Mouse (Mus musculus) CH12.LX (cell line): ENCODE data around the gene Adcy10. TPM values are rescaled to one million over a fixed set of nuclear protein-coding genes. Genes with fewer than 3 reads are reported as not detected.

Source experiments
- DNase-seq: peaks from one replicate; pipeline ENCODE4 v3.0.0-alpha.2; 2013; ENCODE audit errors: extremely low read depth
- H3K27ac ChIP-seq: 2 replicates; pipeline ENCODE4 v1.5.1; 2012; ENCODE audit warnings: low read depth, mild to moderate bottlenecking, control low read depth, moderate library complexity; ENCODE audit not compliant: insufficient read depth
- H3K27me3 ChIP-seq: replicated peaks from 2 replicates; pipeline ENCODE3; 2012; ENCODE audit warnings: inconsistent platforms
- H3K36me3 ChIP-seq, 2 experiments: replicated peaks in 1 of 2; 2 replicates each; pipeline versions ENCODE3 to v1.6.1; 2012; ENCODE audit warnings: inconsistent platforms in 1 of 2, low read length in 1 of 2, mild to moderate bottlenecking in 1 of 2, mixed read lengths in 1 of 2, moderate library complexity in 1 of 2; ENCODE audit not compliant: control insufficient read depth in 1 of 2, insufficient read depth in 1 of 2
- H3K4me1 ChIP-seq, 2 experiments: 2 replicates each; pipeline ENCODE4 v1.6.1; 2012; ENCODE audit warnings: inconsistent platforms in 1 of 2, moderate library complexity in 1 of 2; ENCODE audit not compliant: insufficient read depth in 2 of 2, control insufficient read depth in 1 of 2
- H3K4me2 ChIP-seq: 2 replicates; pipeline ENCODE4 v1.6.1; 2012; ENCODE audit warnings: low read depth, mild to moderate bottlenecking, control low read depth; ENCODE audit not compliant: poor library complexity, insufficient read depth, severe bottlenecking
- H3K4me3 ChIP-seq, 3 experiments: fragments of 150-350 bp in 1 of 3; sonication (generic) in 1 of 3; replicated peaks in 1 of 3; 2 replicates each; pipeline versions ENCODE3 to v1.5.1; 2011 to 2012; ENCODE audit warnings: low read depth in 2 of 3, low read length in 2 of 3, mild to moderate bottlenecking in 2 of 3, moderate library complexity in 2 of 3, control low read depth in 1 of 3, improper control_type of control experiment in 1 of 3, inconsistent platforms in 1 of 3, mixed read lengths in 1 of 3; ENCODE audit not compliant: poor library complexity in 1 of 3
- H3K79me2 ChIP-seq: replicated peaks from 2 replicates; pipeline ENCODE4 v1.6.1; 2012; ENCODE audit warnings: mild to moderate bottlenecking, moderate library complexity; ENCODE audit not compliant: control insufficient read depth, poor library complexity, insufficient read depth, severe bottlenecking; ENCODE audit errors: extremely low read depth
- H3K9ac ChIP-seq: 2 replicates; pipeline ENCODE4 v1.6.1; 2012; ENCODE audit warnings: low read depth, mild to moderate bottlenecking, control low read depth, moderate library complexity; ENCODE audit not compliant: insufficient read depth
- H3K9me3 ChIP-seq: replicated peaks from 2 replicates; pipeline ENCODE3; 2012; ENCODE audit warnings: low read length, inconsistent platforms, mixed read lengths
- CTCF ChIP-seq, 2 experiments: IDR thresholded peaks in 1 of 2; conservative IDR thresholded peaks in 1 of 2; 2 replicates each; pipeline ENCODE4 v1.5.1; 2011 to 2012; ENCODE audit warnings: low read depth in 2 of 2, low read length in 2 of 2, improper control_type of control experiment in 1 of 2, inconsistent platforms in 1 of 2, mild to moderate bottlenecking in 1 of 2, moderate library complexity in 1 of 2
- E2F4 ChIP-seq: IDR thresholded peaks from 2 replicates; pipeline ENCODE4 v1.6.1; 2011; ENCODE audit warnings: low read depth, low read length, improper control_type of control experiment; ENCODE audit not compliant: insufficient replicate concordance
- ELF1 ChIP-seq: IDR thresholded peaks from 2 replicates; pipeline ENCODE4 v1.6.1; 2014; ENCODE audit warnings: low read depth, mild to moderate bottlenecking, inconsistent platforms, low read length, improper control_type of control experiment
- ETS1 ChIP-seq: conservative IDR thresholded peaks from 2 replicates; pipeline ENCODE4 v1.6.1; 2012; ENCODE audit warnings: low read depth, mild to moderate bottlenecking, inconsistent platforms, low read length, improper control_type of control experiment, moderate library complexity
- IRF4 ChIP-seq: IDR thresholded peaks from 2 replicates; pipeline ENCODE4 v1.6.1; 2014; ENCODE audit warnings: low read depth, mild to moderate bottlenecking, inconsistent platforms, low read length, improper control_type of control experiment
- JUND ChIP-seq: conservative IDR thresholded peaks from 2 replicates; pipeline ENCODE4 v1.6.1; 2011; ENCODE audit warnings: low read depth, low read length, improper control_type of control experiment
- MAX ChIP-seq: IDR thresholded peaks from 2 replicates; pipeline ENCODE4 v1.6.1; 2011; ENCODE audit warnings: low read length, improper control_type of control experiment
- MAZ ChIP-seq: IDR thresholded peaks from 2 replicates; pipeline ENCODE4 v1.6.1; 2012; ENCODE audit warnings: low read depth, mild to moderate bottlenecking, inconsistent platforms, low read length, improper control_type of control experiment, moderate library complexity
- MEF2A ChIP-seq: IDR thresholded peaks from 2 replicates; pipeline ENCODE4 v1.6.1; 2014; ENCODE audit warnings: low read depth, mild to moderate bottlenecking, inconsistent platforms, low read length, improper control_type of control experiment, borderline replicate concordance
- PAX5 ChIP-seq: IDR thresholded peaks from 2 replicates; pipeline ENCODE4 v1.6.1; 2012; ENCODE audit warnings: low read length, inconsistent platforms, mixed read lengths
- POLR2A ChIP-seq: IDR thresholded peaks from 2 replicates; pipeline ENCODE4 v1.6.1; 2011; ENCODE audit warnings: low read depth, mild to moderate bottlenecking, improper control_type of control experiment, low read length
- RCOR1 ChIP-seq: conservative IDR thresholded peaks from 2 replicates; pipeline ENCODE4 v1.6.1; 2012; ENCODE audit warnings: low read depth, mild to moderate bottlenecking, inconsistent platforms, low read length, improper control_type of control experiment
- SIN3A ChIP-seq: IDR thresholded peaks from 2 replicates; pipeline ENCODE4 v1.6.1; 2012; ENCODE audit warnings: low read length, improper control_type of control experiment, inconsistent platforms
- SMC3 ChIP-seq: IDR thresholded peaks from 2 replicates; pipeline ENCODE4 v1.6.1; 2011; ENCODE audit warnings: low read depth, low read length, improper control_type of control experiment
- TBP ChIP-seq: conservative IDR thresholded peaks from 2 replicates; pipeline ENCODE4 v1.6.1; 2011; ENCODE audit warnings: low read depth, low read length, improper control_type of control experiment
- UBTF ChIP-seq: IDR thresholded peaks from 2 replicates; pipeline ENCODE4 v1.6.1; 2012; ENCODE audit warnings: low read depth, mild to moderate bottlenecking, inconsistent platforms, low read length, improper control_type of control experiment, moderate library complexity
- ZC3H11A ChIP-seq: IDR thresholded peaks from 2 replicates; pipeline ENCODE4 v1.6.1; 2012; ENCODE audit warnings: low read depth, mild to moderate bottlenecking, inconsistent platforms, low read length, improper control_type of control experiment
- ZKSCAN1 ChIP-seq: IDR thresholded peaks from 2 replicates; pipeline ENCODE4 v1.6.1; 2012; ENCODE audit warnings: low read depth, inconsistent platforms, low read length, improper control_type of control experiment, borderline replicate concordance
- ZMIZ1 ChIP-seq: IDR thresholded peaks from 2 replicates; pipeline ENCODE4 v1.6.1; 2012; ENCODE audit warnings: low read depth, mild to moderate bottlenecking, inconsistent platforms, low read length, improper control_type of control experiment
- ZNF384 ChIP-seq: IDR thresholded peaks from 2 replicates; pipeline ENCODE4 v1.6.1; 2012; ENCODE audit warnings: low read depth, low read length, improper control_type of control experiment, inconsistent platforms
- dilution Hi-C: fragments of 300-500 bp; cut with MboI; formaldehyde crosslinking; loops from 2 replicates; pipeline ENCODE4 v1.14.3; 2020; ENCODE audit warnings: low sequenced_read_pairs; ENCODE audit not compliant: extremely low pct_unique_long_range_greater_than_20kb, extremely low pct_ligation_motif_present
- in situ Hi-C: fragments of 300-500 bp; cut with MboI; formaldehyde crosslinking; loops from 3 replicates; pipeline ENCODE4 v1.14.3; 2019; ENCODE audit warnings: low sequenced_read_pairs, low pct_ligation_motif_present, low pct_unique_long_range_greater_than_20kb, mixed read lengths
- polyA plus RNA-seq: library from polyadenylated mRNA; unstranded; fragments of >175 nt; gene quantifications from 2 replicates; pipeline ENCODE4 v1.2.1, GENCODE M21; 2012; ENCODE audit warnings: low read depth; ENCODE audit not compliant: insufficient read length
- total RNA-seq, 2 experiments: library from RNA; depleted of rRNA; stranded (reverse); fragments of 300-350 nt in 1 of 2; fragments of >200 nt in 1 of 2; gene quantifications; 2 replicates each; pipeline ENCODE4 v1.2.3; 2012 to 2014

The Adcy10 gene
- total and polyA plus RNA-seq, 3 experiments = 0.13 TPM; not detected in 2

- Histone ChIP-seq H3K9ac (no peak overlapping the region), H3K36me3 (peaks cover 0 to 16% of the 10 kb centered on the region in 2 experiments), H3K4me2 (no peak overlapping the region; the same call in 1 of the 2 replicates), H3K4me1 (peaks cover 6 to 55% of the 10 kb centered on the region in 2 experiments), H3K27ac (no peak overlapping the region), H3K9me3 (no peaks in the 10 kb centered on the region), H3K4me3 (peak overlapping the region in 1 of 3 experiments; percentile 6), H3K27me3 (no peaks in the 10 kb centered on the region), H3K79me2 (no peaks in the 10 kb centered on the region)
- dilution Hi-C loops = no loop called here
- no peak for TF ChIP-seq RCOR1
- no peak for TF ChIP-seq MEF2A
- in situ Hi-C loops = no loop called here
- DNase-seq = no peak
These were observed 123.9 kb downstream of the Adcy10 start for GRCm38 (mm10) chr1:165608904-165609303.

GRCm38 (mm10) chr1:165609495-165610320, 124.7 kb downstream of the Adcy10 start:
- Histone ChIP-seq H3K4me3 (peak overlapping the region in 1 of 3 experiments; percentile 6), H3K27ac (no peak overlapping the region), H3K36me3 (peaks cover 0 to 10% of the 10 kb centered on the region in 2 experiments), H3K9ac (no peak overlapping the region), H3K4me2 (peak overlapping the region; percentile 40; the same call in 1 of the 2 replicates), H3K9me3 (no peaks in the 10 kb centered on the region), H3K4me1 (peaks cover 6 to 47% of the 10 kb centered on the region in 2 experiments), H3K79me2 (no peaks in the 10 kb centered on the region), H3K27me3 (no peaks in the 10 kb centered on the region)
- TF ChIP-seq ZC3H11A (no peak), ETS1 (no peak; the same call in 1 of the 2 replicates), ZKSCAN1 (no peak), E2F4 (no peak), SMC3 (no peak), MAX (no peak), ZNF384 (no peak), ZMIZ1 (no peak), CTCF (conservative IDR thresholded peaks at IDR 0.05 in 1 of 2, IDR thresholded peaks at IDR 0.05 in 1 of 2; ENCODE audit: low read depth in 2 of 2, low read length in 2 of 2) (0 out of 4 replicates have a peak, but pooled peaks of 1 of the 2 experiments have one; percentile 9), ELF1 (peak; percentile 35; the same call in 1 of the 2 replicates), MAZ (no peak), POLR2A (no peak), IRF4 (0 out of 2 replicates have a peak, but pooled peaks have one; percentile 2), SIN3A (no peak), JUND (no peak), TBP (no peak), PAX5 (no peak), UBTF (no peak)
- dilution Hi-C loops = no loop called here
- peak; percentile 73 for DNase-seq
- in situ Hi-C loops = no loop called here
